ENCODE assay signal across 9 mouse cellular contexts in the genomic region with DNA sequence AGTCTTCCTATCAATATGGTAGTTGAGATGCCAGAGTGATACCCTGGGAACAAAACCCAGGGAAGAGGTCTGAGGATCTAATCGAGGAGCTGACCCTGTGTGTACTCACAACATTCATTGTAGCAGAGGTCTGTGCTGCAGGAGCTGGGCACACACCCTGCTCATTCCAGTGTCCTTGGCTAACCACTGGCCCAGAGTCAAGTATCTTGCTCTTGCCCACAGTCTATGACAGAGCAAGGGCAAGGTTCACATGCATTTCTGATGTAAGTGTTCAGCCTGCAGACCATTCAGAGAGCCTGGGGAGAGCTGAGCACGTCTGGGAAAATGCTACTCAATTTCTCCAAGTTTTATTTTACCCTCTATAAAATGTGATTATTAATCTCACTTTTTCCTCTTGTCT.
DNase-seq lines count a peak whose midpoint lies in the region; ATAC-seq lines count a peak whose summit lies in the region.
"Had no signal": no experiment of that assay in that cellular context is flagged by ENCODE, and none has a peak within 500 bp of the region (broad histone marks: within the 10 kb centered on the region; RNA-seq: fewer than 3 reads in every experiment).

No protein-coding gene starts in this region.

- H3K27ac ChIP-seq in embryonic facial prominence, embryonic 12.5 days: peak overlapping the region; percentile 17; the same call in 1 of the 2 replicates
- H3K27ac ChIP-seq in embryonic facial prominence, embryonic 10.5 days (replicated peaks): no peak overlapping the region
- H3K27ac ChIP-seq in midbrain, embryonic 14.5 days (replicated peaks; ENCODE audit: low read depth, low read length): 0 out of 2 replicates have a peak overlapping the region, but pooled peaks have one; percentile 20
- no peak overlapping the region for H3K27ac ChIP-seq in midbrain, embryonic 16.5 days (ENCODE audit: low read length)
- H3K27ac ChIP-seq in intestine, embryonic 15.5 days: no peak overlapping the region
- H3K27ac ChIP-seq: liver, embryonic 13.5 days had no signal

- no peak for DNase-seq in embryonic facial prominence, embryonic 10.5 days (ENCODE audit: low spot score)
- DNase-seq in midbrain, embryonic 14.5 days: no peak
- DNase-seq in skeletal muscle tissue, adult 2 months (ENCODE audit: low read depth, low spot score): peak; percentile 54
- DNase-seq in layer of hippocampus, postnatal 14 days (ENCODE audit: low spot score in 2 of 2): no peak
- DNase-seq in thymus, postnatal 4 days: no peak
- DNase-seq: liver, embryonic 13.5 days had no signal

- WGBS in embryonic facial prominence, embryonic 12.5 days: 73% methylated on average over 2 of the region's 2 CpGs
- 90% methylated on average over 2 of the region's 2 CpGs for WGBS in embryonic facial prominence, embryonic 10.5 days
- WGBS in midbrain, embryonic 14.5 days: 84% methylated on average over 2 of the region's 2 CpGs
- 77% methylated on average over 2 of the region's 2 CpGs for WGBS in midbrain, embryonic 16.5 days
- WGBS in intestine, embryonic 15.5 days: 78% methylated on average over 2 of the region's 2 CpGs

- H3K4me3 ChIP-seq in embryonic facial prominence, embryonic 12.5 days: no peak overlapping the region
- H3K4me3 ChIP-seq in embryonic facial prominence, embryonic 10.5 days: no peak overlapping the region
- H3K4me3 ChIP-seq in midbrain, embryonic 14.5 days (replicated peaks; ENCODE audit: low read depth, low read length): no peak overlapping the region
- H3K4me3 ChIP-seq in midbrain, embryonic 16.5 days (ENCODE audit: low read depth, low read length): no peak overlapping the region
- H3K4me3 ChIP-seq in intestine, embryonic 15.5 days (replicated peaks): no peak overlapping the region
- H3K4me3 ChIP-seq: liver, embryonic 13.5 days had no signal

- H3K27me3 ChIP-seq in embryonic facial prominence, embryonic 12.5 days: no peaks in the 10 kb centered on the region
- H3K27me3 ChIP-seq in embryonic facial prominence, embryonic 10.5 days (replicated peaks; ENCODE audit: low read depth, poor library complexity, severe bottlenecking): no peaks in the 10 kb centered on the region
- H3K27me3 ChIP-seq in midbrain, embryonic 14.5 days (ENCODE audit: control insufficient read depth, insufficient read depth, low read length): no peaks in the 10 kb centered on the region
- no peaks in the 10 kb centered on the region for H3K27me3 ChIP-seq in midbrain, embryonic 16.5 days (ENCODE audit: control insufficient read depth, insufficient read depth, low read depth, low read length)
- H3K27me3 ChIP-seq in intestine, embryonic 15.5 days (replicated peaks): no peaks in the 10 kb centered on the region
- H3K27me3 ChIP-seq: liver, embryonic 13.5 days had no signal

- no peak overlapping the region for H3K9ac ChIP-seq in embryonic facial prominence, embryonic 12.5 days
- no peak overlapping the region for H3K9ac ChIP-seq in midbrain, embryonic 14.5 days (replicated peaks; ENCODE audit: low read length)
- no peak overlapping the region for H3K9ac ChIP-seq in midbrain, embryonic 16.5 days (ENCODE audit: low read depth, low read length)
- no peak overlapping the region for H3K9ac ChIP-seq in intestine, embryonic 15.5 days
- H3K9ac ChIP-seq: liver, embryonic 13.5 days had no signal

- no peaks in the 10 kb centered on the region for H3K36me3 ChIP-seq in embryonic facial prominence, embryonic 12.5 days
- H3K36me3 ChIP-seq in embryonic facial prominence, embryonic 10.5 days (replicated peaks): peaks cover 23% of the 10 kb centered on the region
- H3K36me3 ChIP-seq in midbrain, embryonic 14.5 days (ENCODE audit: control insufficient read depth, insufficient read depth, low read length): no peaks in the 10 kb centered on the region
- H3K36me3 ChIP-seq in midbrain, embryonic 16.5 days (ENCODE audit: control insufficient read depth, insufficient read depth, low read length): no peaks in the 10 kb centered on the region
- H3K36me3 ChIP-seq in intestine, embryonic 15.5 days: no peaks in the 10 kb centered on the region

- ATAC-seq in embryonic facial prominence, embryonic 12.5 days (ENCODE audit: insufficient number of reproducible peaks, insufficient read depth, low FRiP score, low TSS enrichment): no peak
- no peak for ATAC-seq in midbrain, embryonic 14.5 days (ENCODE audit: low FRiP score, low TSS enrichment)
- no peak for ATAC-seq in midbrain, embryonic 16.5 days
- 0 out of 2 replicates have a peak, but pooled peaks have one; percentile 28 for ATAC-seq in intestine, embryonic 15.5 days

- no peaks in the 10 kb centered on the region for H3K9me3 ChIP-seq in embryonic facial prominence, embryonic 12.5 days
- no peaks in the 10 kb centered on the region for H3K9me3 ChIP-seq in embryonic facial prominence, embryonic 10.5 days
- no peaks in the 10 kb centered on the region for H3K9me3 ChIP-seq in midbrain, embryonic 14.5 days (ENCODE audit: control insufficient read depth, low read length)
- H3K9me3 ChIP-seq in midbrain, embryonic 16.5 days (replicated peaks; ENCODE audit: control insufficient read depth, low read length, poor library complexity, severe bottlenecking): no peaks in the 10 kb centered on the region
- H3K9me3 ChIP-seq in intestine, embryonic 15.5 days: no peaks in the 10 kb centered on the region
- H3K9me3 ChIP-seq: liver, embryonic 13.5 days had no signal

- no peak overlapping the region for H3K4me2 ChIP-seq in embryonic facial prominence, embryonic 12.5 days (replicated peaks)
- H3K4me2 ChIP-seq in midbrain, embryonic 14.5 days (ENCODE audit: low read length): no peak overlapping the region
- no peak overlapping the region for H3K4me2 ChIP-seq in midbrain, embryonic 16.5 days (ENCODE audit: low read length)
- no peak overlapping the region for H3K4me2 ChIP-seq in intestine, embryonic 15.5 days (replicated peaks)
- H3K4me2 ChIP-seq: liver, embryonic 13.5 days had no signal

- H3K4me1 ChIP-seq in embryonic facial prominence, embryonic 12.5 days: peaks cover 12% of the 10 kb centered on the region
- peaks cover 7% of the 10 kb centered on the region for H3K4me1 ChIP-seq in embryonic facial prominence, embryonic 10.5 days
- 0 out of 2 replicates have a peak, but pooled peaks cover 3% of the 10 kb centered on the region for H3K4me1 ChIP-seq in midbrain, embryonic 14.5 days (ENCODE audit: control insufficient read depth, insufficient read depth, low read length)
- H3K4me1 ChIP-seq in midbrain, embryonic 16.5 days (ENCODE audit: control insufficient read depth, insufficient read depth, low read length): peaks cover 10% of the 10 kb centered on the region; the same call in 1 of the 2 replicates
- peaks cover 7% of the 10 kb centered on the region; the same call in 1 of the 2 replicates for H3K4me1 ChIP-seq in intestine, embryonic 15.5 days (replicated peaks)

Comparison
In these comparisons a context has a peak if more than half of its experiments do, and no peak if none do; other contexts are left out.
1. H3K27ac ChIP-seq: peak in embryonic facial prominence, embryonic 12.5 days (single experiment) and midbrain, embryonic 14.5 days (single experiment); none in embryonic facial prominence, embryonic 10.5 days (single experiment), midbrain, embryonic 16.5 days (single experiment) and intestine, embryonic 15.5 days (single experiment).